Mouse (Mus musculus) urinary bladder, postnatal 25 days (tissue): ENCODE measurements at regions not wholly inside any gene's neighbourhood (a gene's known extent, or its start where the extent isn't known, plus 50 kb on each side); places are given as distances from the start of the nearest gene placed in this dataset.

Source experiments
- DNase-seq: peaks from one replicate; pipeline ENCODE4 v3.0.0; 2022; ENCODE audit warnings: low spot score

- DNase-seq: no peak
Observed at GRCm38 (mm10) chr13:103470141-103470540, 135.8 kb upstream of the Mast4 start.

DNA sequence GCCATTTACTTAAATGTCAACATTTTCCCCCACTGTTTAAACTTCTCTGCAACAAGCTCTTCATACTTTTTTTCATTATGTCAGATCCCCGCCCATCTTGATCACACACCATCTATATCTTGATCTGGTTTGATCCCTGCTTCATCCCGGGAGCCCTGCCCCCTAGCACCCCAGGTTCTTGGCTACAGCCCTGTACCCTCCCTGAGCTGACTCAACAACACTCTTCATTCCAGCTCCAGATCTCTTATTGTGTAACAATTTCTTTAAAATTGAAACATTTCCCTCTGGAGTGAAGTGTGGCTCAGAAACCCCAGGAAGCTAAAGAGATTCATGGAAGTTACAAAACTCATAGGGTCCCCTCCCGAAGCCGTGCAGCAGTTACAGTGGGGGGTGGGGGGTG lies 126.2 kb upstream of the Mast4 start:
- DNase-seq: no peak

GRCm38 (mm10) chr13:103459486-103460147 lies 125.3 kb upstream of the Mast4 start:
- no peak for DNase-seq

GRCm38 (mm10) chr13:103452837-103453236 lies 118.5 kb upstream of the Mast4 start:
- no peak for DNase-seq

DNA sequence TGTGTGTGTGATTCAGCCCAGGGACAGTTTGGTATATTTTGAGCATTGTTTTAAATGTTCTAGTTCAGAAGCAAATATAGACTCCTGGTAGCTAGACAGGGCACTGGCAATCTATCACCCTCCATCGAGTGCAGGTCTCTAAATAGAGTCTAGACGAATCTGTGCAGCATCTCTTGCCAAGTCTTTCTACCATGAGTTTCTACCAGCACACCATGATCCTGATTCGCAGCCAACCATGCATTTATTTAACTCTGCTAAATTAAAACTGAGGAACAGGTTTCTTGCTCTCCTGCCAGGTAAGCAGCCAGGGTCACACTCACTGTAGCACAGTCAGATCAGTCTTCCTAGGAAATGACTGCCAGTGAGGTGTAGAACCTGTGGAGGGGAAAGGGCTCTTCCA lies 96.3 kb upstream of the Mast4 start:
- DNase-seq: no peak

GRCm38 (mm10) chr13:103424011-103424410 lies 89.7 kb upstream of the Mast4 start:
- DNase-seq: no peak

GRCm38 (mm10) chr13:103423417-103423816 lies 89.1 kb upstream of the Mast4 start:
- no peak for DNase-seq

GRCm38 (mm10) chr13:103422997-103423396 lies 88.7 kb upstream of the Mast4 start:
- no peak for DNase-seq

DNA sequence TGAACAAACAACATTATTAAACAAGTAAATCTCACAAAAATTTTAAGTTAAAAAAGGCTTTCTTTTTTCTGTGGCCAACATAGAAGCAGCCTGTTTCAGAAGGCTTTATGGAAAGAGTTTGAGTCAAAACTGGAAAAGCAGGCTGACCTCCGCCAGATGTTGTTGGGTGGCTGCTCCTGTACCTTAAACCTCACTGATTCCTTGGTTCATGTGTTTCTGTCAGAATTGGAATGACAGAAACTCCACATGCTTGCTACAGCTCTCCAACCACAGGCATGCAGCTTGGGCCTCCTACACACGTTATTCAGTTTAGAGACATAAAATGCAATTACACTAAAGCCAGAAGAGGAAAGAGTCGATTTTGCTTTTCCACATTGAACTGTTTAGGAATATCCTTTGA lies 84.8 kb upstream of the Mast4 start:
- DNase-seq: no peak

GRCm38 (mm10) chr13:103417256-103417655 lies 83.0 kb upstream of the Mast4 start:
- no peak for DNase-seq

DNA sequence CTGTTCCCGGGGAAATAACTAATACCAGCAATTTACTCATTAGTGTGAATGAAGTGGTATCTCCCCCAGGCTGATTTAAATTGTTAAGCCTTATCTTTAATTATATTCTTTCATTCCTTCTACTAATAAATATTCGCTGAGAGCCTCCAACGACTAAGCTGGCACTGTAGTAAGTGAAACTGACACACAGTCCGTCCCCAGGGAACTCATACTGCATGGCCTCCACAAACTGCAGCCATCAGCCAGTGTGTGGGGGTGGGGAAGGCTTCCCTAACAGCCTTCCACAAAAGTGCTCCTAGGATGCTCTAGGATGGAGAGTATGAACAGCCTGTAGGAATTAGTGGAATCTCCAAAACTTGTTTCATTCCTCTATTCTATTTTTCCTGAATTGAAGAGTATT lies 81.0 kb upstream of the Mast4 start:
- no peak for DNase-seq

- DNase-seq: no peak
Observed at GRCm38 (mm10) chr13:103412566-103412965, 78.3 kb upstream of the Mast4 start.

- DNase-seq: no peak
Observed at GRCm38 (mm10) chr13:103409286-103409685, 75.0 kb upstream of the Mast4 start.

DNA sequence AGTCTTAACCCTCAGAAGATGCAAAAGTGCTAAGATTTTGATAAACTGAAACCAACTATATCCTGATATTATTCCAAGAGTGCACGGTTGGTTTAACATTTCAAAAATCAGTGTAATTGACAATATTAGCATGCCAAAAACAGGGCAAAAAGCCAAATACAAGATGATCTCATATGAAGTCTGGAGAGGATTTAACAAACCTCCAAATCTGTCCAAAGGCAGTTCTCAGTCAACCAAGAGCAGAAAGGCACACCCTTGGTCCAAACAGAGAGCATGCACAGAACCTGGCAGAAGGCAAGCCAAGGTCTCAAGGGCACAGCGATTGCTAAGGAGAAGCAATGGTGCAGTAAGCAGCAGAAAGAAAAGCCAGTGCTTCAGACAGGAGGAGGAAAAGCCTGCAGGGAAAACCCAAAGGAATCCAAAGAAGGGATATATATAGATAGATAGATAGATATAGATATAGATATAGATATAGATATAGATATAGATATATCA lies 62.3 kb upstream of the Mast4 start:
- no peak for DNase-seq

GRCm38 (mm10) chr13:103396099-103396498 lies 61.8 kb upstream of the Mast4 start:
- DNase-seq: no peak

DNA sequence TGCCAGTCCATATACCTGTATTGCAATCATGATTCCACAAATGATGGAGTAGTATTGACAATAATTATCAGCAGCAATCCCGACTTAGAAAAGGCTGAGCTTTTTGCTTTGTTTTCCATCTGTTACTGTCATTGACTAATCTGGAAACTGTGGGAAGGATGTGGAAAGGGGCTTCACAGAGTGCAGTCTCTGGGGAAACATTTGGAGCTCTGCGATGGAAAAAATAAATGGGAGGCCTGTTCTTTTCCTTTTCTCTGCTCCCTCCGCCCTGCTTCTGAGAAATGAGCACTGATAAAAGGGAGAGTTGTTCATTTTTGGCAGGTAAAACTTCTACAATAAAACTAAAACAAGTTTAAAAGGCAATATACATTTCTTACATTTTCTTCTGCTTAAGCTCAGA lies 58.3 kb upstream of the Mast4 start:
- DNase-seq: no peak

DNA sequence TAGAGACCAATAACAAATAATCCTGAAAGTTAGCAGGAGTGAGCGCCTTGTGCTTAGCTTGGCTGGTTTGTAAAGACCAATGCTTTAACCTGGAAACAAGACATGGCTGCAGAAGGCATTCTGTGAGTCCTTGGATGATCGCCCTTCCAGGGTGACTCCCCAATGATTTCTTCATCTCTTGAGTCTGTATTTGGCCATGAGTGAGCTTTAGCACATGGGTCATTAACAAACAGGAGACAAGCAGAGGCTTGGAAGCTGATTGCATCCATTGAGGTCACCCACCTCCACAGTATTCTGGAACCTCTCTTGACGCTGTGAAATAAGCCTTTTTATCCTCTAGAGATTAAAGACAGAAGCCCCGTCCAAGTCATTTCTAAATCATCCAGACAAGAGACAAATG lies 57.1 kb upstream of the Mast4 start:
- DNase-seq: no peak

- no peak for DNase-seq
Observed at GRCm38 (mm10) chr13:103390991-103391390, 56.7 kb upstream of the Mast4 start.

- no peak for DNase-seq
Observed at GRCm38 (mm10) chr13:103386948-103387347, 52.7 kb upstream of the Mast4 start.
